Mouse (Mus musculus) effector memory CD4-positive, alpha-beta T cell, adult 5 months (primary cell): ENCODE data around the gene Snx22. TPM values are rescaled to one million over a fixed set of nuclear protein-coding genes. Genes with fewer than 3 reads are reported as not detected.

Experiments used
- polyA plus RNA-seq: library from polyadenylated mRNA; unstranded; fragments of 100-300 nt; shearing (Covaris generic); gene quantifications from one replicate; pipeline ENCODE4 v1.2.1, GENCODE M21; 2017

Gene Snx22
- 0.27 TPM for polyA plus RNA-seq

GRCm38 (mm10) chr9:66069583-66069982 is at the start of gene Snx22:
Gene Snx22 (minus strand): TSS chr9:66069719.

DNA sequence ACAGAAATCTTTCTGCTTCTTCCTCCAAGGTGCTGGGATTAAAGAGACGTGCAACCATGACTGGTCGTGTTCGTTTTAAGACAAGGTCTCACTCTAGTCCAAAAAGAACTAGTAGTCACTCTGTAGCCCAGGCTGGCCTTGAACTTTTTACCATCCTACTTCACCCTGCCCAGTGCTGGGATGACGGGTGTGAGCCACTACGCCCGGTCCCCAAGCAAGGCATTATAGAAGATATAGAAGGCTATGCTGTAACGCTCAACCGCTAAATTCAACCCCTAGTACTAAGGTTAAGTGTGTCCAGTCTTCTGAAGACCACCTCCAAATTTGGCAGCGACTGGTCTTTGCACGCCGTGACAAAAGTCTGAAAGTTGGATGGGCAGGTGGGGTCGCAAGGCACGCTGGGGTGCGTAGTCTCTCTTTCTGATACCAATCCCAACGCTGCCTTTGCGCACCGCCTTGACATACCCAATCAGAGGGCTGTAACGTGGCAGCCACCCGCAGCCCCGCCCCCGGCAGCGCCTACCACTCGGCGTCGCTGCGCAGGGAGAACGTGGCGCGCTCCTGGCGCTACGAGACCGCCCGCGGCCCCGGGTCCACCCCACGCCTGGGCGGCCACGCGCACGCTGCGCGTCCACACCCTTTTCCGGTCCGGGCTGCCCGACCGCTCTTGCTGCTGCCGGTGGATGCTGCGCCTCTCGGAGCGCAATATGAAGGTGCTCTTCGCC is 9.8 kb downstream of the Snx22 start, which contains the start of gene Ppib:
Gene Ppib (plus strand): TSS at position 640 of the 725 bp plus-strand sequence.

Other genes with a start within 250 kb of the Snx22 start
- 6.3 TPM for gene Zfp609, start 242.2 kb downstream of the Snx22 start, polyA plus RNA-seq
- 1.4 TPM for gene Pclaf, start 179.5 kb downstream of the Snx22 start, polyA plus RNA-seq
- gene Trip4, start 160.9 kb downstream of the Snx22 start, polyA plus RNA-seq = 24.9 TPM
- 28.4 TPM for gene Csnk1g1, start 160.8 kb downstream of the Snx22 start, polyA plus RNA-seq
- 211 TPM for gene Ppib, start 9.5 kb downstream of the Snx22 start, polyA plus RNA-seq
- gene Snx1, start 56.9 kb upstream of the Snx22 start, polyA plus RNA-seq = 111 TPM
- 65.8 TPM for gene Ciao2a, start 56.9 kb upstream of the Snx22 start, polyA plus RNA-seq
- 2.1 TPM for gene Dapk2, start 88.5 kb upstream of the Snx22 start, polyA plus RNA-seq